Mouse (Mus musculus): ENCODE measurements at regions not wholly inside any gene's neighbourhood (a gene's known extent, or its start where the extent isn't known, plus 50 kb on each side); places are given as distances from the start of the nearest gene placed in this dataset.

GRCm38 (mm10) chr4:45655780-45656179, 123.5 kb upstream of the Shb start:
- no peak for TF ChIP-seq POLR2A (IDR thresholded peaks at IDR 0.05; ENCODE audit: extremely low read depth, insufficient read depth, low read length)
- TF ChIP-seq CTCF (IDR thresholded peaks at IDR 0.05; ENCODE audit: extremely low read depth, insufficient read depth, low read length) = no peak
